Mouse (Mus musculus) mature B cell (primary cell): ENCODE results near the gene Rxfp2.

Experiments used
- in situ Hi-C: fragments of 300-500 bp; cut with MboI; formaldehyde crosslinking; loops from 2 replicates; pipeline ENCODE4 v1.14.3; 2019

Rxfp2 gene

GRCm38 (mm10) chr5:150044533-150044932, 26.1 kb downstream of the Rxfp2 start:
- in situ Hi-C loops: no loop called here

GRCm38 (mm10) chr5:150046438-150046837, 28.0 kb downstream of the Rxfp2 start:
- in situ Hi-C loops: no loop called here

DNA sequence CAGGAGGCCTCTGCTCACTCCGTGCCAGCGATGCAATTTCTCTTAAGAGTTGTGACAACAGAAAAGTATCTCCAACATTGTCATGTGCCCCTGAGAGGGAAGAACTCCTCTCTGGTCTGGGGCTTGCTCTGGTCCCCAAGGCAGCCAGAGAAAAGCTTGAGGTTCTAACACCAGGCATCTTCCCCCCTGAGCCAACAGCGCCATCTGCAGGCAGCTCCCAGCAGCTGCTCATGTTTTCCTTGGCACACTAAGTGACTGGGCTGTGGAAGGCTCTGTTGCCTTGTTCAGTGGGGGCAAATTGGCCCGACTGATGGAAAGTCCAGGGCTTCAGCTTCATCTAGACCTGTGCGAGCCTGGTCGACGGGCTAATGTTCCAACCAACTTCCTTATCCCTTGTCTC, 31.5 kb downstream of the Rxfp2 start:
- in situ Hi-C loops: no loop called here

GRCm38 (mm10) chr5:150051828-150052227, 33.4 kb downstream of the Rxfp2 start:
- in situ Hi-C loops: no loop called here

DNA sequence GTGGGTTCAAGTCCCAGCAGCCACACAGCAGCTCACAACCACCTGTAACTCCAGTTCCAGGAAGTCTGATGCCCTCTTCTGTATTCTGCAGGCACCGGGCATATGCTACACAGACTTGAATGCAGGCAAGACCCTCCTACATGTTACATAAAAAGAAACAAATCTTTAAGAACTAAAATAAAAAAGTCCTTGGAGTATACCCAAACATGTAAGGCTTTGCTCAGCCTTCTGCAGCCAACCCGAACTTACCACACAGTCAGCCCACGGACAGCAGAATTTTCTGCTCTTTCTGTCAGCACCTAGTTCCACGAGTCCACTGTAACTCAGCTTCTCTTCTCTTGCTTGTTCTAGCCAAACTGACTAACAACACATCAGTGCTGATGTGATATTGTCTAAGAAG, 34.8 kb downstream of the Rxfp2 start:
- in situ Hi-C loops: no loop called here

- in situ Hi-C loops: no loop called here
Measured at GRCm38 (mm10) chr5:150053956-150054355, 35.5 kb downstream of the Rxfp2 start.

- in situ Hi-C loops: no loop called here
Measured at GRCm38 (mm10) chr5:150055322-150055721, 36.8 kb downstream of the Rxfp2 start.

GRCm38 (mm10) chr5:150056056-150056455, 37.6 kb downstream of the Rxfp2 start:
- in situ Hi-C loops: no loop called here

- in situ Hi-C loops: no loop called here
Measured at GRCm38 (mm10) chr5:150058845-150059244, 40.4 kb downstream of the Rxfp2 start.

DNA sequence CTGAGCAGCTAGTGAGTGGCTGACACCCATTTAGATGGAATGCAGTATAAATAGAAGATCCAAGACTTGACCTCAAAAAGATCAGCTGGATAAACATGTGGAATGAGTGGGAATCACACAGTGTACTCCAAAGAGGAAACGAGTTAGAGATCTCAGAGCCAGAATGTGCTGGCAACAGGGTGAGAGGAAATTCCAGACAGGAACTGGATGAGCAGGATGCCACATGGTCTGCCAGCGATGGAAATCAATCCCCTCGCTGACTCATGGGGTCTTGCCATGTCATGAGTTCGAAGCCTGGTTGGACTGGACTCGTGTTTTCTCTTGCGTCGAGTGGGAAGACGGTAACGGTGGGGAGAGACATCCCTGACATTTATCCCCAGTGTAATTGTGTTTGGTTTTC, 41.0 kb downstream of the Rxfp2 start:
- in situ Hi-C loops: no loop called here

DNA sequence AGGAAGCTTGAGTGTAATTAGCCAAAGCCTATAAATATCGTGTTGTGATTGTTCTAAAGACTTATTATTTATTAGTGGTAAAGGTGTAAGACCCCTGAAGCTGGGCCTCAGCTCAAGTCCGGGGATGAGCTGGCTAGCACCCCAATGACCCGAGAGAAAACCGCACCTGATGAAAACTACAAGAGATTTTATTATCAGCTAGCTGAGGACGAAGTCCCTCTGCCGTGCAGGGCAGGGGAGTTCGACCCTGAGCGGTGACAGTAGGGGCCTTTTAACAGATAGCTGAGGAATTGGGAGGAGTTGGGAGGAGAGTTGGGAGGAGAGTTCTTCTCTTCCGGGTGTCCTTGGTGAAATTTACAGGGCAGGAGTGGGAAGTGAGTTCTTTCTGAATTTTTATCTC, 42.6 kb downstream of the Rxfp2 start:
- in situ Hi-C loops: no loop called here

GRCm38 (mm10) chr5:150064286-150064685, 45.8 kb downstream of the Rxfp2 start:
- in situ Hi-C loops: no loop called here

DNA sequence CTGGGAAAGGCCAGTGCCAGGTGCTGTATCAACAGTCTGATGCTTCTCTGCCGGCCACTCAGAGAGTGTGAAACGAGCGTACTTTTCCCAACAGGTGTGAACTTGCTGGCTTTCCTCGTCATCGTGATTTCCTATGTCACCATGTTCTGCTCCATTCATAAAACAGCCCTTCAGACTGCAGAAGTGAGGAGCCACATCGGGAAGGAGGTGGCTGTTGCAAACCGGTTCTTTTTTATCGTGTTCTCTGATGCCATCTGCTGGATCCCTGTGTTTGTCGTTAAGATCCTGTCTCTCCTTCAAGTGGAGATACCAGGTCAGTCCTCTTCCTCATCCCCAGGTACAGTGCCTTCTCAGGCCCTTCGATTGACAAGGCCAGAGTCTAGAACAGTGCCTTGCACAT, 51.6 kb downstream of the Rxfp2 start:
- in situ Hi-C loops: no loop called here

DNA sequence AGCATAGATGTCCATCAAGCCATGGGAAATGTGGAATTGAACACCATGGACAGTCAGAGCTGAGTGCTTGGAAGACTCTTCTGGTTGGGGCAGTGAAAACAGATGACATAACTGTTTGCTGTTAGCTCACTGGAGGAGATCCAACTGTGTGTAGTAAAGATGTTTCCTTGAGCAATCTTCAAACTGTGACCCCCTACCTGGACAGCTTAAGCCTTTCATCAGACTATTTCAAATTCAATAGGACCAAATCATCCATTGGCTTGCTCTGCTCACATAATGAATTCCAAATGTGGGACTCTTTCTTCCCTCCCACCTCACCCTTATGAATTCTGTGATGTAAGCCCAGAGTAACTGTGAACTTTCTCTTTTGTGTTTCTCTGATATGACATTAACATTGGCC, 53.3 kb downstream of the Rxfp2 start:
- in situ Hi-C loops: no loop called here

DNA sequence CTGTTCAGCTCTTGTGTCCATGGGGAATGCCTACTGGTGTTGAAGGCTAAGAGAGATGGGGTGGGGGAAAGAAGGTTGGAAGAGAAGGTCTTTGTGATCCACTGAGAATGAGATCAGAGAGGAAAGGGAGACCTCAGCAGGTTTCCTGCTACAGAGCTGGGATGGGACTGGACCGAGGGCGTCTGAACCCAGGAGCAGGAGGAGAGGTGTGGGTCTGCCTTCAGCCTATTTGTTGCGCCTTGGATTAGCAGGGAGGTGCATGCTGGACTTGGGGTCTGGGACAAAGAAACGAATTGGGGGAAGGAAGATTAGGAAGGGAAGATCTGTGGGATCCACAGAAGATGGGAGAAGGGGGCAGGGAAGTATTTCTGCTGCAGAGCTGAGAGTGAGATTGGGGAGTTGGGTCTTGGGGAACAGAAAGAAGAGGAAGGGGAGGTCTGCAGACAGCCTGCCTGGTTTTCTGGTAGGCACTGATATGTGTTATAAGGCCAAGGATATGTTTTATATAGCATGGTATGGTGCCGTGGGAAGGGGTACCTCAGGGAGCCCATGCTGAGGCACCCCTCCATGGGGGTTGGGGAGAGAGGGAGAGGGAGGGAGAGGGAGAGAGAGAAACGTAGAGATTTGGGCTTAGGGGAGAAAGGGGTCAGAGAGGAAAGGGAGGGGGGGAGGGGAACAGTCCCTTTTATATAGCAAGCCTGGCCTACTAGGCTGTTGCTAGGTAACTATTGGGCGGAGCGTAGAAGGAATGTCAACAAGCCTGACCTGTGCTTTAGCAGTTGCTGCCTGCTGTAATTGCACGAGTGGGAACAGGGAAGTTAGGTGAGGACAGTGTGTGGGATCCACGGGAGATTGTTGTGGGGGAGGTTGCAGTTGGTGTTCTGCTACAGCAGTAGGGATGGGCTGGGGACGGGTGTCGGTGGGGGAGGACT, 61.7 kb downstream of the Rxfp2 start:
- in situ Hi-C loops: no loop called here

DNA sequence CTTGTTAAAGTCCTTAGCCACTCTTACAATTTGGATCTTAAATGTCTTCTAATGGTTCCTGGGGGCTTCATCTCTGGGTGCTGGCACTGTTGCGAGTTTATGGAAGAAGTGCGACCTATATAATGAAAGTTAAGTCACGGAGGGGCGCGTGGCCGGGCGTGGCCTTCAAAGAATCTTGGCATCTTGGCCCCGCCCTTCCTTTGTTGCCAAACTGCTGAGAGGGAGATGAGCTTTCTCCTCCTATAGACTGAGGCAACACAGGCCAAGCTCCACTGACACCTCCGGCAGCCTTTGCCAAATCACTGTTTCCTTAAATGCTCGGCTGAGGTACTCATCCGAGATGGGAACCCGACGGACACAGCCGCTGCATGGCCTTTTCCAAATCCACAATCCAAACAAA, 64.2 kb downstream of the Rxfp2 start:
- in situ Hi-C loops: no loop called here

DNA sequence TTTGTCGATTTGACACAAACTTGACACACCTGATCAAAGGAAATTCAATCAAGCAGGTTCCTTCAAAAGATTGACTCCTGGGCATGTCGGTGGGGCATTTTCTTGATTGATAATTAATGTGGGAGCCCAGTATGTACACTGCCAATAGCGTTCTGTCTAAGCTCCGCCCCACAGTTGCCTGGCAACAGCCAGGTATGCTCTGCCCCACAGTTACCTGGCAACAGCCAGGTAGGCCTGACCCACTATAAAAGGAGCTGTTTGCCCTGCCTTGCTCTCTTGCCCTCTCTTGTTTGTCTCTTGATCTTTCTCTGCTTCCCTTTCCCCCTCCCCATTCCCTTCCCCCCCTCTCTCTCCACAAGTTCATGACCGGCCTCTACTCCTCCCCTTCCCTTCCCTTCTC, 64.7 kb downstream of the Rxfp2 start:
- in situ Hi-C loops: no loop called here

DNA sequence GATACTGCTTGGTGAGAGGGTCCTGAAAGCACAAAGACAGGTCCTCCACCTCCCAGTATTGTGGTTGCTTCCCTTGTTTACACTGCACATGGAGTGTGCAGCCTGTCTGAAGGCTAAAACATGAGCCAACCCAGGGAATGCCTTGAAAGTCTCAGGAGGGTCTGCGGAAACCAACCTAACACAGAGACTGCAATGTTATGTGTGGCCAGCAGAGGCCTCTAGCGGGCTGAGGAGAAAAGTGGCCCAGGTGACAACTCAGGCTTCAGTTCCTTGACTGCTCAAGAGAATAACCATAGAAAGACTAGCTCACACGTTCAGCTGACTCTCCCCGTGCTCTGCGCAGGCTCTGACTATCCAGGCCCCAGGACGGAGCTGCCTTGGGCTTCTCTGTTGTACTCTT, 79.1 kb downstream of the Rxfp2 start:
- in situ Hi-C loops: no loop called here

- in situ Hi-C loops: no loop called here
Measured at GRCm38 (mm10) chr5:150098754-150099153, 80.3 kb downstream of the Rxfp2 start.

GRCm38 (mm10) chr5:150101789-150102188, 83.3 kb downstream of the Rxfp2 start:
- in situ Hi-C loops: no loop called here

DNA sequence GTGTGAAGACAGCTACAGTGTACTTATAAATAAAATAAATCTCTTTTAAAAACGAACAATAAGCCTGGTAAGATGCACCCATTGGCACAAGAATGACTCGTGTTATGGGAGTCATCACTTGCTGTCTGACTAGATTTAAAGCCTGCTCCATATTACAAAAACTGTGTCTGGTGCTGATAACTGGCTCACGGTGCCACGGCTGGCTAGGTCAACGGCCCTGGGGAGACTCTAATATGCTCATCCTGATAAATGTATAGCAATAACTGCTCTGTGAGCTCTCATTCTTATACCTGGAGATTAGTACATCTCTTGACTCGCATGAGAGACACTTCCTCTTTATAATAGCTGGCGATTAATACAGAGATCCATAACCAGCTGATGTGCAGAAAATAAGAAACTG, 87.9 kb downstream of the Rxfp2 start:
- in situ Hi-C loops: loop anchor here (5.0 kb wide), 1 partner anchor 46 kb away; no protein-coding TSS in a partner anchor

- in situ Hi-C loops: no loop called here
Measured at GRCm38 (mm10) chr5:150111236-150111635, 92.8 kb downstream of the Rxfp2 start.

DNA sequence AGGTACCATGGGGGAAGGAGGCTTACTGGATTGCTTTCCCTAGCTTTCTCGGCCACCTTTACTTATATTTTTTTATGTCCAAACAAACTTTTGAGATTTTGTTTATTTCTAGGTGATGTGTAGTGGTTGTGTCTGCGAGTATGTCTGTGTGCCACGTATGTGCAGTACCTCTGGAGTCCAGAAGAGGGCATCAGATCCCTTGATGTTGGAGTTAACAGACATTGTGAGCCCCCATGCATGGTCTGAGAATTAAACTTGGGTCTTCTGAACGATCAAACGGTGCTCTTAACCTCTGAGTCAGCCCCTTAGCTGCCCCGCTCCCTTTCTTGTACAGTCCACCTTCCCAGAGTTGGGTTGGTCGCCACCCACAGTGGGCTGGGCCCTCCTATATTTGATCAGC, 95.5 kb downstream of the Rxfp2 start:
- in situ Hi-C loops: no loop called here

DNA sequence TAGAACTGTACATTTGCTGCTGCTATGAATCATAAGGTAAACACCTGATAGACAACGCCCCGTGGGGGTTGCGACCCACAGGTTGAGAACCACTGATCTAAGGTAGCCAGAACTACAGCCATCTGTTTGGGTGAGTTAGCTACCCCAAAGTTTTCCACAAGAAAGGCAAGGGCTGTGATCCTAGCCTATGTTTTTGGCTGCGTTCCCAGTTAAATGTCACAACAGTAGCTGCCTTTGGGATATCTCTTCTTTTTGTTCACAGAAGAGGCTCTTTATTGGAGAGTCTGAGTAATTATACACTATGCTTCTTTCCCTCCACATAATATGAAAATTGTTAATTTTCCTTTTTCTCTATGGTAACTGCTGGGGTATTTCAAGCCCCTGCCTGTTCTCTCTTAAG, 96.3 kb downstream of the Rxfp2 start:
- in situ Hi-C loops: no loop called here
